Mouse (Mus musculus): Measurements from ENCODE around the gene Bdh1.
"Not testable (repeated sequence)": the region's sequence is repeated elsewhere in the genome, so short reads cannot be mapped to it uniquely, and the experiment has no call there.

The Bdh1 gene

GRCm38 (mm10) chr16:31422000-31422399, at the start of gene Bdh1:
Gene Bdh1 (plus strand): TSS chr16:31422280.
- DNase-seq, result no peak

- not testable (repeated sequence) for DNase-seq
Observed at GRCm38 (mm10) chr16:31372316-31372715, 49.8 kb upstream of the Bdh1 start.

GRCm38 (mm10) chr16:31375877-31376582, 46.0 kb upstream of the Bdh1 start:
- not testable (repeated sequence) for DNase-seq

DNA sequence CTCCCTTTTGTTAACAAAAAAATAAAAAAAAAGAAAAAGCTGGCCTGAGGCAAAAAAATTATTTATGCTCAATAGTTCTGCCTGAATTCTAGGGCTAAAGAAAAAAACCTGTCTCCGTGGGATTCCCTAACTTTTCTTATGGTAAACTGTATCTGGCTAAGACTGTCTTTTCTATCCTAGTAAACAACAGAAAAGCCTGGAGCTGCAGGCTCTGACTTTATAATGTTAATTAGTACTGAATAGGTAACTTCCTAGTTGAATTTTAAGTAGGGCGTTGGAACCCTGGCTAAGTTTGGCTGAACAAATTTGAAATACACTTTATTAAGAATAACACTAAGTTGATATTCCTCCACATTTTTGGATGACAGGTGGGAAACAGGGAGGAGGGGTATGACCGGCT, 33.8 kb upstream of the Bdh1 start:
- not testable (repeated sequence) for DNase-seq

GRCm38 (mm10) chr16:31399231-31399630, 22.8 kb upstream of the Bdh1 start:
- DNase-seq, result no peak

DNA sequence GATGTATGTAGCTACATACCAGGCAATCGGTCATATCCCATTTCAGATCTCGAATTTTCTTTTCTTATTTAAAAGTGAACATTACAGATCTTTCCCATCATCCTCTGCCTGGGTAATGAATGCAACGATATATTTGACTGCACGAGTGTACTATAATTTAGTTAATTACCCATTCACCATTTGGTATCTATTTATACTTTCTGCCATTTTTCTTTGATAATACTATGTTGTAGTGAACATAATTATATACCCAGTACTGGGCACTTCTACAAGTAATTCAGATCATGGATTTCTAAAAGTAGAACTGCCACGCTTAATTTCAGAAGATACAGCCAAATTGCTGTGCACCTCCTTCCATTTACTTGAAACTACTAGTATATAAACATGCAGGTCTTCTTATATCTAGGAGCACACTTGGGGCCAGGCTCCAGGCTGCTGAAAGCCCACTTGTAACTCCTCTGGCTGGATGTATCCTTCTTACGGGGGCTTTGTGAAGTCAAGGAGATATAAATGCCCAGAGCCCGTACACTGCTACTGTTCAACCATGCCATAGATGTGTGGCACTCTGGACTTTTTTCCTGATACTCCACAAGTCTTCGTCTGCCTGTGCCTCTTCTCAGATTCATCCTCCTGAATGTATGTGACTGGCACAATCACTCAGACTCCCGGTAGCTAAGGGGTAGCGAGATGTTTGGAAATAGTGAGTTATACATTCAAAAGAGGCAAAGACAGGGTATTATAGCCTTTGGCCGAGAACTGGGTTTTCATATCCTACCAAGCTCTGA, 21.0 kb upstream of the Bdh1 start:
- no peak for DNase-seq

GRCm38 (mm10) chr16:31402096-31402495, 20.0 kb upstream of the Bdh1 start:
- no peak for DNase-seq

- DNase-seq, result no peak
Observed at GRCm38 (mm10) chr16:31403971-31404370, 18.1 kb upstream of the Bdh1 start.

DNA sequence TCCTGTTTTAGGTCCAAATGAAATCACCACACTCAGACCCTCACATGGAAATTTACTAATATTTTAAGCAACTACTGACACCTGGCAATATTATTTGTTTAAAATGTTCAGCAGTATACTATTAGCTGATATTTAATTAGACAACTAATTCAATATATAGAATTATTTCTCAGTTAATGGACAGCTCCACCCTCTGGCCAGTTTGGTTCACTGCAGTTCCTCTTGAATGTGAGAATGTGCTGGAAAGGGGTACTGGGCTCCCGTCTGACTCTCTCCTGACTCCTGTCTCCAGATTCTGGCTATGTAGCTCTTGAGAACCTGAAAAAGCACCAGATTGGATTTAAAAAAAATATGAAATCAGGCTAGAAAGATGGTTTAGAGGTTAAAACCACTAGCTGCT, 17.0 kb upstream of the Bdh1 start:
- DNase-seq, result no peak

DNA sequence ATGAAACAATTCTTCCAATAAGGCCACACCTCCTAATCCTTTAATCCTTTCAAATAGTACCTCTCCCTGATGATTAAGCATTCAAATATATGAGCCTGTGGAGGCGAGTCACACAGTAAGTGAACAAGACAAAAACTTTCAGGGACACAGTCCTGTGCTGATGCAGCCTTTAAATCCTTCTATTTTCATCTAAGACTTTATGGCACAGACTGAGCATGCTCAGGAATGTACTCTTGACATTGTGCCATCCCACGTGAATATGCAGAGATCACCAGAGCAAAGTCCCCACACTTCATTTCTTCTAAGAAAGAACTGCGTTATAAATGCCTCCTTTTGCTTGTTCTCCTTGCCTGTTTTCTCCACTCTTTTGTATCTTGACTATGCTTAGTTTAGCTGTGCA, 14.2 kb upstream of the Bdh1 start:
- DNase-seq, result no peak

GRCm38 (mm10) chr16:31410969-31411368, 11.1 kb upstream of the Bdh1 start:
- DNase-seq, result no peak

GRCm38 (mm10) chr16:31412321-31412720, 9.8 kb upstream of the Bdh1 start:
- no peak for DNase-seq

GRCm38 (mm10) chr16:31413777-31414176, 8.3 kb upstream of the Bdh1 start:
- DNase-seq, result no peak

- no peak for DNase-seq
Observed at GRCm38 (mm10) chr16:31415885-31416450, 6.1 kb upstream of the Bdh1 start.

DNA sequence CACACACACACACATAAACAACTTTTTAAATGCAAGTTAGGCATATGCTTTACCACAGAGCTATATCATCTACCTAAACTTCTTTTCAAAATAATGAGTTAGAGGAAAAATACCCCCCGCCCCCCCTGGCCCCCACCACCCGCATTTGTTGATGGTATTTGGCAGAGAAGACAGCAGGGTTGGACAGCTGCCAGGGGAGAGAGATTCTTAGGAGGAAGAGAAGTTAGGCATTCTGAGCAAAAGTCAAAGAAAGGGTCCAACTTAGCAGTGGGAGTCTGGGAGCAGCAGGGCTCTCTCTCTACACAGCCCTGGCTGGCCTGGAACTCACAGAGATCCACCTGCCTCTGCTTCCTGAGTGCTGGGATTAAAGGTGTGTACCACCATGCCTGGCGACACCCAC, 3.4 kb upstream of the Bdh1 start:
- DNase-seq, result no peak

DNA sequence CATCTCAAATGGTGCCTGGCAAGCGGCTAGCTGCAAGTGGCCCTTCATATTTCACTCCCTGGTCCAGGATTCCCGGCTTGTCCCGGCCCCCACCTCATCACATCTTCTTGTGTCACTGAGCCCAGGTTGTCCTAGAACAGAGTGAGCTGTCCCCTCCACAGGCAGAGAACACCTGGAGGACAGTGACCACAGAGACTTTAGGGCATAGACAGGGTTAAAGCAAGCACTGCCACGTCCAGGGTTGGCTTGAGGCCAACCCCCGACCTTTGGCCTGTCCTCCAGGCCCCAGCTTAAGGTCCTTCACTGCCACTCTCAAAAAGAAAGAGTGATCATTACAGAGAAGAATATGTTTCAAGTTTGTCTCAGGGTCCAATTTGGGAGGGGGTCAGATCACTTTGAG, 2.6 kb upstream of the Bdh1 start:
- DNase-seq, result no peak

DNA sequence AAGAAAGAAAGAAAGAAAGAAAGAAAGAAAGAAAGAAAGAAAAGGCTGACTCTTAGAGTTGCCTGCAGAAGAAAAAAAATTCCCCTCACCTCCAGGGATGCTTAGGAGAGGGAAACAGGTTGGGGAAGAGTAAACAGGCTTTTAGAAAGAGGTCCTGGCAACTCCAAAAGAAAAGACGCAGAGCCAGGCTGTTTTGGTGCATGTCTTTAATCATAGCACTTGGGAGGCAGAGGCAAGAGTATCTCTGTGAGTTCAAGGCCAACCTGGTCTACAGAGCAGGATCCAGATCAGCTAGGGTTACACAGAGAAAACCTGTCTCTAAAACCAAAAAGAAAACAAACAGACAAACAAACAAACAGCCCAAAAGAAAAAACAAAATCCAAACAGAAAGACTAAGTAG, 642 bp downstream of the Bdh1 start:
- no peak for DNase-seq

- no peak for DNase-seq
Observed at GRCm38 (mm10) chr16:31423368-31423767, 1.3 kb downstream of the Bdh1 start.

DNA sequence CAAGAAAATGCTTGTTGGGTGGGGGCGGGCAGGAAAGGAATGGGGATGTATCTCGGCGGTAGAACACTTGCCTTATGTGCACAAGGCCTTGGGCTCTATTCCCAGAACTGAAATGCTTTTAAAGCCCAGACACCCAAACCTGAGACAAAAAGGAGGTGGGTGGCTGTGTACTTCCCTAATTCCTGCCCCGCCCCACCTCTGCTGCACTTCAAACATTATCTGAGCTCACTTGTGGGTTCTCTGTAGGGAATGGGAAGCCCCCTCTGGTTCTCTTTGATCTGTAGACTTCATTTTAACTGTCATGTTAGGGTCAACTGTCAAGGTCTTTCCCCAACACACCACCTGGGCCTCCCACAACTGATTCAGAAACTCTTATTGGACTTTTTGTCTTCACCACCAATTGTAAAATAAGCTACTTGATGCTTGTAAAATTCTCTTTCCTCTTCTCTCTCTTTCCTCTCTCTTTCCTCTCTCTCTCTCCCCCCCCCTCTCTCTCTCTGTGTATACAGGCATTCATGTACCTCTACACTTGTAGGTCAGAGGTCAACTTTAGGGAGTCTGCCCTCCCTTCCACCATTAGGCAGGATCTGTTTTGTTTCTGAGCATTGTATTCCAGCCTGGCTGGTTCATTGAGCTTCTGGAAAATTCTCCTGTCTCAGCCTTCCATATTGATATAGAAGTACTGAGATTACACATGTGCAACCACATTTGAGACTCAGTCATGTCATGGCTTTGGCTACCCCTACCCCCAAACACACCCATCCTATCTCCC, 2.5 kb downstream of the Bdh1 start:
- peak; percentile 33 for DNase-seq

- peak; percentile 87 for DNase-seq
Observed at GRCm38 (mm10) chr16:31425508-31425907, 3.4 kb downstream of the Bdh1 start.

GRCm38 (mm10) chr16:31426496-31427126, 4.5 kb downstream of the Bdh1 start:
- DNase-seq, result no peak

- DNase-seq, result no peak
Observed at GRCm38 (mm10) chr16:31428335-31428674, 6.2 kb downstream of the Bdh1 start.
